Mouse (Mus musculus): ENCODE results near the gene Alg5.

The Alg5 gene

GRCm38 (mm10) chr3:54795806-54796205, 60.5 kb downstream of the Alg5 start:
- DNase-seq = no peak

- DNase-seq = peak; percentile 49
These were observed 61.9 kb downstream of the Alg5 start for GRCm38 (mm10) chr3:54797211-54797610.
